Mouse (Mus musculus) T-helper 1 cell (primary cell): ENCODE results near the gene Fzr1.

ENCODE experiments used
- in situ Hi-C: fragments of 300-600 bp; cut with MboI, MseI; formaldehyde crosslinking; loops from one replicate; pipeline ENCODE4 v1.15.1; 2025; ENCODE audit warnings: high pct_unique_total_duplicates

The Fzr1 gene

GRCm38 (mm10) chr10:81332277-81332676, 46.0 kb downstream of the Fzr1 start:
- in situ Hi-C loops: no loop called here

GRCm38 (mm10) chr10:81330007-81330406, 48.3 kb downstream of the Fzr1 start:
- in situ Hi-C loops: no loop called here

GRCm38 (mm10) chr10:81329194-81329975, 48.9 kb downstream of the Fzr1 start:
- in situ Hi-C loops: no loop called here

GRCm38 (mm10) chr10:81328386-81328785, 49.9 kb downstream of the Fzr1 start, which contains the start of gene Tbxa2r:
Tbxa2r (plus strand) TSS chr10:81328731.
- in situ Hi-C loops: no loop called here

GRCm38 (mm10) chr10:81327959-81328358, 50.4 kb downstream of the Fzr1 start:
- in situ Hi-C loops: no loop called here

- in situ Hi-C loops: no loop called here
These were observed 51.5 kb downstream of the Fzr1 start for GRCm38 (mm10) chr10:81326858-81327257.

- in situ Hi-C loops: no loop called here
These were observed 52.5 kb downstream of the Fzr1 start for GRCm38 (mm10) chr10:81325781-81326180.

- in situ Hi-C loops: no loop called here
These were observed 53.1 kb downstream of the Fzr1 start for GRCm38 (mm10) chr10:81325176-81325575.

GRCm38 (mm10) chr10:81323791-81324530, 54.4 kb downstream of the Fzr1 start:
- in situ Hi-C loops: no loop called here

- in situ Hi-C loops: no loop called here
These were observed 55.1 kb downstream of the Fzr1 start for GRCm38 (mm10) chr10:81323141-81323775.

GRCm38 (mm10) chr10:81322444-81322843, 55.9 kb downstream of the Fzr1 start:
- in situ Hi-C loops: no loop called here

- in situ Hi-C loops: no loop called here
These were observed 56.9 kb downstream of the Fzr1 start for GRCm38 (mm10) chr10:81321436-81321835.

GRCm38 (mm10) chr10:81320550-81321347, 57.6 kb downstream of the Fzr1 start, which contains the start of gene Cactin:
Cactin (plus strand) TSS chr10:81321103.
- in situ Hi-C loops: no loop called here

GRCm38 (mm10) chr10:81319741-81320549, 58.4 kb downstream of the Fzr1 start:
- in situ Hi-C loops: no loop called here

- in situ Hi-C loops: no loop called here
These were observed 59.0 kb downstream of the Fzr1 start for GRCm38 (mm10) chr10:81319330-81319699.

- in situ Hi-C loops: no loop called here
These were observed 59.6 kb downstream of the Fzr1 start for GRCm38 (mm10) chr10:81318589-81319329.

GRCm38 (mm10) chr10:81317273-81317672, 61.0 kb downstream of the Fzr1 start:
- in situ Hi-C loops: no loop called here

GRCm38 (mm10) chr10:81316338-81317060, 61.8 kb downstream of the Fzr1 start:
- in situ Hi-C loops: no loop called here
